Mouse (Mus musculus) ES-E14 (cell line): ENCODE measurements at regions not wholly inside any gene's neighbourhood (a gene's known extent, or its start where the extent isn't known, plus 50 kb on each side); places are given as distances from the start of the nearest gene placed in this dataset.

Experiments used
- DNase-seq: peaks from one replicate; pipeline ENCODE4 v3.0.0-alpha.2; 2013; ENCODE audit warnings: low read depth, low spot score
- H3K27ac ChIP-seq: 2 replicates; pipeline ENCODE4 v1.5.1; 2012; ENCODE audit warnings: low read depth, mild to moderate bottlenecking, low read length, moderate library complexity, mixed read lengths; ENCODE audit not compliant: poor library complexity, insufficient read depth, severe bottlenecking
- H3K36me3 ChIP-seq: 2 replicates; pipeline ENCODE4 v1.6.1; 2012; ENCODE audit warnings: mild to moderate bottlenecking, low read length, moderate library complexity, mixed read lengths; ENCODE audit not compliant: control insufficient read depth, poor library complexity, insufficient read depth, severe bottlenecking
- H3K4me1 ChIP-seq, 2 experiments: fragments of 150-350 bp in 1 of 2; sonication (generic) in 1 of 2; 2 replicates each; pipeline ENCODE4 v1.6.1; 2012; ENCODE audit warnings: low read length in 2 of 2, mild to moderate bottlenecking in 1 of 2, mixed read lengths in 1 of 2; ENCODE audit not compliant: control insufficient read depth in 2 of 2, insufficient read depth in 2 of 2, poor library complexity in 1 of 2
- H3K4me3 ChIP-seq, 2 experiments: fragments of 150-350 bp in 1 of 2; sonication (generic) in 1 of 2; 2 replicates each; pipeline ENCODE4 v1.5.1; 2012; ENCODE audit warnings: low read length in 2 of 2, low read depth in 1 of 2, mild to moderate bottlenecking in 1 of 2, mixed read lengths in 1 of 2; ENCODE audit not compliant: insufficient read depth in 1 of 2, poor library complexity in 1 of 2, severe bottlenecking in 1 of 2
- H3K9ac ChIP-seq: 2 replicates; pipeline ENCODE4 v1.6.1; 2012; ENCODE audit warnings: low read depth, mild to moderate bottlenecking, low read length, mixed read lengths; ENCODE audit not compliant: poor library complexity, insufficient read depth, severe bottlenecking
- H3K9me3 ChIP-seq: fragments of 150-350 bp; sonication (generic); 2 replicates; pipeline ENCODE4 v1.6.1; 2012; ENCODE audit warnings: low read depth, mild to moderate bottlenecking, low read length; ENCODE audit not compliant: control insufficient read depth, insufficient read depth
- CHD2 ChIP-seq: IDR thresholded peaks from 2 replicates; pipeline ENCODE4 v1.6.1; 2014; ENCODE audit warnings: mild to moderate bottlenecking, low read depth, low read length, inconsistent platforms
- HCFC1 ChIP-seq: IDR thresholded peaks from 2 replicates; pipeline ENCODE4 v1.6.1; 2012; ENCODE audit warnings: low read length, inconsistent platforms, borderline replicate concordance; ENCODE audit not compliant: insufficient read depth
- MAFK ChIP-seq: IDR thresholded peaks from 2 replicates; pipeline ENCODE4 v1.6.1; 2014; ENCODE audit warnings: mild to moderate bottlenecking, low read depth, low read length, inconsistent platforms; ENCODE audit not compliant: insufficient read depth
- ZC3H11A ChIP-seq: IDR thresholded peaks from 2 replicates; pipeline ENCODE4 v1.6.1; 2012; ENCODE audit warnings: low read depth, mild to moderate bottlenecking, inconsistent platforms, low read length, borderline replicate concordance
- ZNF384 ChIP-seq: IDR thresholded peaks from 2 replicates; pipeline ENCODE4 v1.6.1; 2012; ENCODE audit warnings: low read depth, low read length, inconsistent platforms
- in situ Hi-C, 2 experiments: fragments of 600-800 bp; cut with MboI; formaldehyde crosslinking; loops; one replicate each; pipeline ENCODE4 v1.15.1; 2025; ENCODE audit warnings: low sequenced_read_pairs in 2 of 2, inconsistent platforms in 1 of 2; ENCODE audit not compliant: unreplicated experiment in 2 of 2

DNA sequence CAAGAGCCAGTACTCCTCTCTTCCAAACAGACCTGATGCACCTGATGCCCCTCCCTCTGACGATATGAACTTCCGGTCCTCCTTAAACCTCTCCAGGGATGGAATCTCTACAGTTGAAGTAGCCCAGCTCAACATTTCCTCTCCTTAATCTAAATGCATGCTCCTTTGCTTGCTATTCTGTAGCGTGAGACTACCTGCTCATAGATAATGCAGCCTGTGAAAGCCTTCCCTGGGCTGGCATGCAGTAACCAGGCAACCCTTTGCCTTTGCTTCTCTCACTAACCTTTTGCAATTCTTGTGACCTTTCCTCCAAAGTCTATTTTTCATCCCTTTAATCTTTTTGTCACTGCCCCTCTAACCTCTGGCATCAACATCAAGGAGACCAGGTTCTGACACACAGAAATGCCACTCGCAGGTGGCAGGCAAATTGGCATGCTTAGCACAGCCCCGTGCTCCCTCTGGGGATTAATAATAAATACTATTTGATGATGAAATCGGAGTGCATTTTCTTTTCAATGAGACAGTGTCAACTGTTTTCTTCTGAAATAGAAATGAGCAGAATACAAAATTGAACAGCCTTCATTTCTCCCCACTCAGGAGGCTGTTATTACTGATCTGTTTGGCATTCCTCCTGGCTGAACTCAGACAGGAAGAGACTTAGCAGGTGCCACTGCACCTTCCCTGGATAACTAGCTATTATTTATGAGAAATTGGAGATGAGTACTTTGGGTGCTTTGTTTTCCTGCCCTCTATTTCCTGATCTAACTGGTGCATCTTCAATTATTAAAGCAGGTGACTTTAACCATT, 249.8 kb upstream of the Pbx1 start:
- no peaks in the 10 kb centered on the region for H3K36me3 ChIP-seq
- H3K9me3 ChIP-seq: no peaks in the 10 kb centered on the region
- no peaks in the 10 kb centered on the region for H3K4me1 ChIP-seq
- no peak overlapping the region for H3K27ac ChIP-seq
- no peak for DNase-seq
- in situ Hi-C loops: no loop called here
- no peak overlapping the region for H3K9ac ChIP-seq
- no peak for TF ChIP-seq CHD2
- no peak for TF ChIP-seq ZC3H11A
- TF ChIP-seq ZNF384: no peak
- no peak for TF ChIP-seq MAFK
- no peak for TF ChIP-seq HCFC1
- H3K4me3 ChIP-seq: no peak overlapping the region

DNA sequence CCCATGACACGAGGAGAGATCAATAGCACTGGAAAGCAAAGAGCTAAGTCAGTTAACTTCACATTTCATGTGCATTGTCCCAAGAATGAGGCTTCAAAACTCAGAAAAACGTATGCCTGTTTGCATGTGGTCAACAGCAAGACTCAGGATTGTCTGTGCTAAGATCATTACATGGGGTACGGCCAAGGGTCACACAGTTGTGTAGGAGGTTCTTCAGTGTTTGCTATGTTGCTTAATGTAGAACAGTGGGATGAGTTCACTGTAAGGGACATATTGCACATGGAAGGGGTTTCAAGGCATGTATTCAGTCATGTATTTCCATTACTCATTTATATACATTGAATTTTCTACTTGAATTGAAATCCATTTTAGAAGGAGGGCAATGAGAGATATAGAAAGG, 248.6 kb upstream of the Pbx1 start:
- no peak overlapping the region for H3K4me3 ChIP-seq
- no peaks in the 10 kb centered on the region for H3K9me3 ChIP-seq
- H3K9ac ChIP-seq: no peak overlapping the region
- no peak for TF ChIP-seq HCFC1
- no peak for TF ChIP-seq ZC3H11A
- TF ChIP-seq MAFK: no peak
- TF ChIP-seq ZNF384: no peak
- no peak for TF ChIP-seq CHD2
- no peak overlapping the region for H3K27ac ChIP-seq
- in situ Hi-C loops: no loop called here
- H3K36me3 ChIP-seq: no peaks in the 10 kb centered on the region
- H3K4me1 ChIP-seq: no peaks in the 10 kb centered on the region
- no peak for DNase-seq

DNA sequence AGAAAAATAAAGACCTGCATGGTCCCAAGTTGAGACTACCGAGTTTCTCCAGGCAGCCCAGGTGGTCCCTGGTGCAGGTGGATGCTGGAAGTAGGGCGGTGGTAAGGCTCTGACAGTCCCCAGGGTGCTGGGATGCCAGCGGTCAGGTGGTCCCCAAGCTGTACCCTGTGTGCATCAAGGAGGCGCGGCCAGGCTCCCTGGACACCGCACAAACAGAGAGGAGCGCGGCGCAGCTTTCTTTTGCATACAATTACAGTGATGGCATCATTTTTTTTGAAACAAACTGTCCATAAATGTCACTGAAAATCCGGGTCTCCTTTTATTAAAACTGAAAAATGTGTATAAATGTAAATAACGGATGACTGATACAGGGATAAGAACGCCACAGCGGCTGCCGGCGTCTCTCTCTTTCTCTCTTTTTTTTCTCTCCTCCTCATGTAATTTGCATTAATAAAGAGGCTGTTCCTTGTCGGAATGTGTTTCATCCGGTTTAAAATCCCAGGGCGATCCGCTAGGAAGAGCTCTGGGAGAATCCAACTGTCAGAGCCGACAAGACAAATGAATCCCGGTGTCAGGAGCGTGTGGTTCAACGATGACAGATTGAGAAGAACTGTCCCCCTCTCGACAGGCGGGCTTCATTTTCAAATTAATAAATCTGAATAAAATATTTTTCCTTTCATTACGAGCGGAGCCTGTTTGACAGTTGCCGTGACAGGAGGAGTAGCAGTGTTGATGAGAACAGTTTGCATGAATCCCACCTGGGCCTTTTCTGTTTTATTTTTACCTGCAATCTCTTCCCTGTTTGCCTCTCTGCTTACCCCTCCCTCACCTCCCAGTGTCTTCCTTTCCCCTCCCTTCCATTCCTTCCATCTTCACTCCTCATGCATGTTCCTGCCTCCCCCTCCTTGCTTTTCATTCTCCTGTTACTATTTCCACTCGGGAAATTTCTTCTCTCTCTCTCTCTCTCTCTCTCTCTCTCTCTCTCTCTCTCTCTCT, 244.6 kb upstream of the Pbx1 start:
- Histone ChIP-seq H3K4me1 (no peaks in the 10 kb centered on the region), H3K4me3 (no peak overlapping the region), H3K9me3 (no peaks in the 10 kb centered on the region), H3K27ac (no peak overlapping the region), H3K9ac (no peak overlapping the region), H3K36me3 (no peaks in the 10 kb centered on the region)
- TF ChIP-seq HCFC1 (no peak), ZC3H11A (no peak), CHD2 (no peak), ZNF384 (no peak), MAFK (no peak)
- DNase-seq: no peak
- in situ Hi-C loops: no loop called here

DNA sequence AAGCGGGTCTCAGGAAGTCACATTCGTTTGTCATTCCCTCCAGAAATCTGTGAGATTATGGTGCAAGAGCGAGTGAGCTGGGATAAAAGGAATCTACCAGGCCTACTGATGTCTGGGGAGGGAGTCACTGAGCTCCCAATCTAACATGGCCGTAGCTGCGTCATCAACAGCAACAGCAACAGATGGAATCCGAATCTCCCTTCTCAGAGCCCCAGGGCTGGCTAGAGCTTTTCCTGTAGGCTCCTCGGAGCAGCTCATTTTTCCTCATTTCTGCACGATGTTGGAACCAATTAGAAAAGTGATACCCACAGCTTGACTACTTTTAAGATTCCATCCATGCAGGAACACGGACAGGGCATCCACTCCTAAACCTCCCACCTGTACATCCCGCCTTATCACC, 243.7 kb upstream of the Pbx1 start:
- H3K4me3 ChIP-seq: no peak overlapping the region
- H3K9ac ChIP-seq: no peak overlapping the region
- H3K27ac ChIP-seq: no peak overlapping the region
- in situ Hi-C loops: no loop called here
- TF ChIP-seq ZC3H11A (no peak), ZNF384 (no peak), HCFC1 (no peak), CHD2 (no peak), MAFK (no peak)
- H3K4me1 ChIP-seq: no peaks in the 10 kb centered on the region
- no peaks in the 10 kb centered on the region for H3K9me3 ChIP-seq
- H3K36me3 ChIP-seq: no peaks in the 10 kb centered on the region
- no peak for DNase-seq
